Mouse (Mus musculus): ENCODE results near the gene Pclo. TPM values are rescaled to one million over a fixed set of nuclear protein-coding genes. Genes with fewer than 3 reads are reported as not detected.
A peak's percentile ranks its signal among the peaks of the same experiment; 100 is the strongest.

The Pclo gene
- total and polyA plus RNA-seq, 3 experiments, result 0.42 to 1.0 TPM; not detected in 1

DNA sequence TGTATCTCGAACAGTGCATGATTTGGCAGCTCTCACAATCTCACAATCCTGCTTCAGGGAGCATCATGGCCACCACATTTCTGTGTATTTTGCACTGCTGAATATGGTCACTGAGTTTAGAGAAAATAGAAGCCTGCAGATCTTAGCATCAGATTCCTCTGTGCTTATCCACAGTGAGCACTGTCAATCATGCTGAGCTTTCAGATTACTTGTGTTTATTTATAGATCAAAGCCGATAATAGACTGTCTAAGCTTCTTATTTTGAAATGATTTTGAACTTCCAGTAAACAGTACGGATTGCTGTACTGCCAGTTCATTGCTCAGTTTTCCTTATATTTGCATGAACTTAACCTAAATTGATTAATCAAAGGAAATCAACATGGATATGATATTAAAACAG is 208.9 kb downstream of the Pclo start:
- no peaks in the 10 kb centered on the region for H3K36me3 ChIP-seq (ENCODE audit: control insufficient read depth in 1 of 2, insufficient read depth in 2 of 2, low read length in 2 of 2)
- H3K9me3 ChIP-seq (replicated peaks; ENCODE audit: insufficient read depth, low read length), result no peaks in the 10 kb centered on the region
- H3K9ac ChIP-seq (ENCODE audit: control insufficient read depth, low read depth, low read length, poor library complexity, severe bottlenecking), result no peak overlapping the region
- H3K27me3 ChIP-seq (ENCODE audit: control insufficient read depth in 1 of 2, insufficient read depth in 2 of 2, low read length in 2 of 2), result no peaks in the 10 kb centered on the region
- no peaks in the 10 kb centered on the region for H3K4me1 ChIP-seq (ENCODE audit: control insufficient read depth in 1 of 2, insufficient read depth in 2 of 2, low read length in 2 of 2)
- no peak overlapping the region for H3K27ac ChIP-seq (ENCODE audit: control insufficient read depth, low read depth, low read length)
- no peak for DNase-seq (ENCODE audit: low read depth, low spot score)
- TF ChIP-seq MAZ (IDR thresholded peaks at IDR 0.05; ENCODE audit: low read depth, low read length), result no peak
- no peak for TF ChIP-seq POLR2AphosphoS2 (IDR thresholded peaks at IDR 0.05; ENCODE audit: low read length)
- TF ChIP-seq NELFE (IDR thresholded peaks at IDR 0.05; ENCODE audit: low read depth, low read length), result no peak
- no peak for TF ChIP-seq POLR2AphosphoS5 (IDR thresholded peaks at IDR 0.05; ENCODE audit: borderline replicate concordance, low read depth, low read length)
- no peak overlapping the region for H3K4me3 ChIP-seq (ENCODE audit: control insufficient read depth in 1 of 2, insufficient read depth in 1 of 2, low read depth in 2 of 2, low read length in 2 of 2)
- H3K79me2 ChIP-seq (ENCODE audit: control insufficient read depth, insufficient read depth, low read length, poor library complexity), result no peaks in the 10 kb centered on the region

DNA sequence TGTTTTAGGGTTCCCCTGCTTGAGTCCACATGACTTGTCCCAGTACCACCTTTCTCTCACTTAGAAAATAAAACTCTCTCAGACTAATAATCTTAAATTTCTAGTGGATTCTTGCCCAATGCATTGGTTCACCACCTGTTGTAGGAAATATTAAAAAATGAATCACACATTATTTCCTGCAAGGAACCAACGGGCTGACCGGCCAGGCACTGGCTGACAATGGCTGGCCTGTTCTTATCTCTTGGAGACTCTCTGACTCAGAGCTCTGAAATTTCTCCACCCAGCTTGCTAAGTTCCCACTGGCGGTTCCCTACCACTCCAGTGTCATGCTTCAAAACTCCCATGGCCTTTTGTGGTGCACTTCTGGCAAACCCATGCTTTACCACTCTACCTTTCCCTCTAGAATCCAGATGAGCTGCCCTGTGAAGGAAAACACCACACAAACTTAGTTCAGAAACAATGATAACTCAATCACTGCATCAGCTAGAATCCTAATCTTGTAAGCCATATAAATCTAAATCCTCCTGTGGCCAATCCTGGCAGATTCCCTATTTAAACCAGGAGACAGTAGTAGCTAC is 214.0 kb downstream of the Pclo start:
- Histone ChIP-seq H3K79me2 (ENCODE audit: control insufficient read depth, insufficient read depth, low read length, poor library complexity) (no peaks in the 10 kb centered on the region), H3K4me1 (ENCODE audit: control insufficient read depth in 1 of 2, insufficient read depth in 2 of 2, low read length in 2 of 2) (no peaks in the 10 kb centered on the region), H3K36me3 (ENCODE audit: control insufficient read depth in 1 of 2, insufficient read depth in 2 of 2, low read length in 2 of 2) (no peaks in the 10 kb centered on the region), H3K27ac (ENCODE audit: control insufficient read depth, low read depth, low read length) (no peak overlapping the region), H3K9ac (ENCODE audit: control insufficient read depth, low read depth, low read length, poor library complexity, severe bottlenecking) (no peak overlapping the region), H3K9me3 (replicated peaks; ENCODE audit: insufficient read depth, low read length) (no peaks in the 10 kb centered on the region), H3K27me3 (ENCODE audit: control insufficient read depth in 1 of 2, insufficient read depth in 2 of 2, low read length in 2 of 2) (no peaks in the 10 kb centered on the region), H3K4me3 (ENCODE audit: control insufficient read depth in 1 of 2, insufficient read depth in 1 of 2, low read depth in 2 of 2, low read length in 2 of 2) (no peak overlapping the region)
- peak; percentile 9 for DNase-seq (ENCODE audit: low read depth, low spot score)
- no peak for TF ChIP-seq CTCF (IDR thresholded peaks at IDR 0.05 in 2 of 3, conservative IDR thresholded peaks at IDR 0.05 in 1 of 3; ENCODE audit: control insufficient read depth in 1 of 3, insufficient read depth in 1 of 3, low read depth in 2 of 3, low read length in 3 of 3, poor library complexity in 1 of 3, severe bottlenecking in 1 of 3)

DNA sequence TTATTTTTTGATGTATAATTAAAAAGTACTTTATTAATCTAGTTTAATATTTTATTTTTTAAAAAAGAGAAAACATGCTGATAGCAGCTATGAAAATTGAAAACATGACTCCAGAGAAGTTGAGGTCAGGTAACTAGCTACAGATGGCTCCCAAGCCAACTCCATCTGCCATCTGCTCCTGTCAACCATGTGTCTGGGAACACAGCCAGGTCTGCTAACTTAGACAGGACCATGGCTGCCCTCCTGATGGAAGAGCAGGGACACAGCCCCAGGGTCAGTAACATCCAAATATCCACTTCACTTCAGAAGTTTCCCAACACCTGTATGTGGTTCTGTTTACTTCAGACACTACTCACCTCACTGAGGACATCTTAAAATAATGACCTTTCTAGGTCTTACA is 236.2 kb downstream of the Pclo start:
- DNase-seq (ENCODE audit: low read depth, low spot score), result no peak
- Histone ChIP-seq H3K9ac (ENCODE audit: control insufficient read depth, low read depth, low read length, poor library complexity, severe bottlenecking) (no peak overlapping the region), H3K4me1 (ENCODE audit: control insufficient read depth in 1 of 2, insufficient read depth in 2 of 2, low read length in 2 of 2) (no peaks in the 10 kb centered on the region), H3K9me3 (replicated peaks; ENCODE audit: insufficient read depth, low read length) (no peaks in the 10 kb centered on the region), H3K27ac (ENCODE audit: control insufficient read depth, low read depth, low read length) (no peak overlapping the region), H3K36me3 (ENCODE audit: control insufficient read depth in 1 of 2, insufficient read depth in 2 of 2, low read length in 2 of 2) (no peaks in the 10 kb centered on the region), H3K4me3 (ENCODE audit: control insufficient read depth in 1 of 2, insufficient read depth in 1 of 2, low read depth in 2 of 2, low read length in 2 of 2) (no peak overlapping the region), H3K79me2 (ENCODE audit: control insufficient read depth, insufficient read depth, low read length, poor library complexity) (no peaks in the 10 kb centered on the region), H3K27me3 (ENCODE audit: control insufficient read depth in 1 of 2, insufficient read depth in 2 of 2, low read length in 2 of 2) (no peaks in the 10 kb centered on the region)
- no peak for TF ChIP-seq POLR2AphosphoS2 (IDR thresholded peaks at IDR 0.05; ENCODE audit: low read length)
- no peak for TF ChIP-seq CHD2 (IDR thresholded peaks at IDR 0.05; ENCODE audit: low read length)
- TF ChIP-seq MAX (IDR thresholded peaks at IDR 0.05; ENCODE audit: low read length), result no peak
- TF ChIP-seq MAZ (IDR thresholded peaks at IDR 0.05; ENCODE audit: low read depth, low read length), result no peak
- TF ChIP-seq TBP (IDR thresholded peaks at IDR 0.05; ENCODE audit: low read depth, low read length), result no peak
- no peak for TF ChIP-seq TAL1 (IDR thresholded peaks at IDR 0.05; ENCODE audit: low read length)
- no peak for TF ChIP-seq NELFE (IDR thresholded peaks at IDR 0.05; ENCODE audit: low read depth, low read length)
- TF ChIP-seq EP300 (IDR thresholded peaks at IDR 0.05; ENCODE audit: low read depth in 1 of 2, low read length in 2 of 2), result no peak
- no peak for TF ChIP-seq ZKSCAN1 (IDR thresholded peaks at IDR 0.05; ENCODE audit: low read depth, low read length)
- no peak for TF ChIP-seq MYB (IDR thresholded peaks at IDR 0.05; ENCODE audit: low read depth, low read length)
- no peak for TF ChIP-seq GATA1 (IDR thresholded peaks at IDR 0.05; ENCODE audit: low read depth, low read length)
- TF ChIP-seq RCOR1 (IDR thresholded peaks at IDR 0.05; ENCODE audit: low read depth, low read length), result no peak
- no peak for TF ChIP-seq CHD1 (IDR thresholded peaks at IDR 0.05; ENCODE audit: low read depth, low read length)
- no peak for TF ChIP-seq TCF12 (IDR thresholded peaks at IDR 0.05; ENCODE audit: low read depth, low read length)
